Mouse (Mus musculus) forebrain, embryonic 13.5 days (tissue): ENCODE results near the gene Six3. TPM values are rescaled to one million over a fixed set of nuclear protein-coding genes. Genes with fewer than 3 reads are reported as not detected.
A peak's percentile ranks its signal among the peaks of the same experiment; 100 is the strongest.

Experiments
- ATAC-seq: fragments of 200-750 bp; cut with Nextera tagmentation; 2 replicates; pipeline ENCODE4 v1.8.0; 2017
- H3K27ac ChIP-seq: fragments of 300-500 bp; sonication (generic); 2 replicates; pipeline ENCODE4 v1.5.1; 2015; ENCODE audit warnings: inconsistent platforms, mild to moderate bottlenecking, moderate library complexity
- H3K27me3 ChIP-seq: fragments of 300-500 bp; sonication (generic); 2 replicates; pipeline ENCODE4 v1.6.1; 2015; ENCODE audit warnings: mild to moderate bottlenecking, inconsistent platforms
- H3K36me3 ChIP-seq: fragments of 300-500 bp; sonication (generic); 2 replicates; pipeline ENCODE4 v1.6.1; 2015; ENCODE audit warnings: mild to moderate bottlenecking, inconsistent platforms; ENCODE audit not compliant: poor library complexity, severe bottlenecking
- H3K4me1 ChIP-seq: fragments of 300-500 bp; sonication (generic); 2 replicates; pipeline ENCODE4 v1.6.1; 2015; ENCODE audit warnings: inconsistent platforms
- H3K4me2 ChIP-seq: fragments of 300-500 bp; sonication (generic); 2 replicates; pipeline ENCODE4 v1.6.1; 2015; ENCODE audit warnings: inconsistent platforms, mild to moderate bottlenecking, moderate library complexity
- H3K4me3 ChIP-seq: fragments of 300-500 bp; sonication (generic); 2 replicates; pipeline ENCODE4 v1.5.1; 2015; ENCODE audit warnings: mild to moderate bottlenecking, inconsistent platforms
- H3K9ac ChIP-seq: fragments of 300-500 bp; sonication (generic); 2 replicates; pipeline ENCODE4 v1.6.1; 2015; ENCODE audit warnings: mild to moderate bottlenecking, inconsistent platforms
- H3K9me3 ChIP-seq: fragments of 300-500 bp; sonication (generic); replicated peaks from 2 replicates; pipeline ENCODE4 v1.6.1; 2016; ENCODE audit warnings: inconsistent platforms
- WGBS: fragments of 180-500 bp; shearing (Covaris S2); methylation state at CpG from one replicate; pipeline ENCODE4 v1.1.7; 2015; 5-methylcytosine and 5-hydroxymethylcytosine counted together
- polyA plus RNA-seq: library from polyadenylated mRNA; unstranded; fragments of >200 nt; fragmentation: Nextera tagmentation; extraction: Ambion mirVana; gene quantifications from 2 replicates; pipeline ENCODE4 v1.2.1, GENCODE M21; 2015

The Six3 gene
- polyA plus RNA-seq, 1 experiment from 2014 or later = 22.4 TPM

- no peak overlapping the region for H3K27ac ChIP-seq
- H3K27me3 ChIP-seq = peaks cover 66% of the 10 kb centered on the region
- H3K4me2 ChIP-seq = no peak overlapping the region
- no peaks in the 10 kb centered on the region for H3K9me3 ChIP-seq
- WGBS = 2% methylated on average over 13 of the region's 13 CpGs
- H3K9ac ChIP-seq = no peak overlapping the region
- no peak overlapping the region for H3K4me3 ChIP-seq
- H3K4me1 ChIP-seq = peaks cover 12% of the 10 kb centered on the region
- no peaks in the 10 kb centered on the region for H3K36me3 ChIP-seq
- peak; percentile 44; the same call in 1 of the 2 replicates for ATAC-seq
Observed at GRCm38 (mm10) chr17:85633619-85634018, 20.2 kb downstream of the Six3 start.

- WGBS = 77% methylated on average over 5 of the region's 6 CpGs
- Histone ChIP-seq H3K4me1 (no peaks in the 10 kb centered on the region), H3K4me2 (no peak overlapping the region), H3K27me3 (peaks cover 54% of the 10 kb centered on the region), H3K27ac (no peak overlapping the region), H3K9ac (no peak overlapping the region), H3K36me3 (no peaks in the 10 kb centered on the region), H3K4me3 (no peak overlapping the region), H3K9me3 (no peaks in the 10 kb centered on the region)
- ATAC-seq = no peak
Observed at GRCm38 (mm10) chr17:85637876-85638275, 24.5 kb downstream of the Six3 start.

- H3K9ac ChIP-seq = peak overlapping the region; percentile 53
- H3K4me2 ChIP-seq = peak overlapping the region; percentile 66
- H3K4me1 ChIP-seq = peaks cover 17% of the 10 kb centered on the region
- H3K36me3 ChIP-seq = no peaks in the 10 kb centered on the region
- H3K9me3 ChIP-seq = no peaks in the 10 kb centered on the region
- ATAC-seq = peak; percentile 64
- 5% methylated on average over 9 of the region's 12 CpGs for WGBS
- H3K27ac ChIP-seq = peak overlapping the region; percentile 57; the same call in 1 of the 2 replicates
- H3K4me3 ChIP-seq = peak overlapping the region; percentile 39
- H3K27me3 ChIP-seq = peaks cover 63% of the 10 kb centered on the region
Observed at GRCm38 (mm10) chr17:85645312-85645711, 31.9 kb downstream of the Six3 start.

DNA sequence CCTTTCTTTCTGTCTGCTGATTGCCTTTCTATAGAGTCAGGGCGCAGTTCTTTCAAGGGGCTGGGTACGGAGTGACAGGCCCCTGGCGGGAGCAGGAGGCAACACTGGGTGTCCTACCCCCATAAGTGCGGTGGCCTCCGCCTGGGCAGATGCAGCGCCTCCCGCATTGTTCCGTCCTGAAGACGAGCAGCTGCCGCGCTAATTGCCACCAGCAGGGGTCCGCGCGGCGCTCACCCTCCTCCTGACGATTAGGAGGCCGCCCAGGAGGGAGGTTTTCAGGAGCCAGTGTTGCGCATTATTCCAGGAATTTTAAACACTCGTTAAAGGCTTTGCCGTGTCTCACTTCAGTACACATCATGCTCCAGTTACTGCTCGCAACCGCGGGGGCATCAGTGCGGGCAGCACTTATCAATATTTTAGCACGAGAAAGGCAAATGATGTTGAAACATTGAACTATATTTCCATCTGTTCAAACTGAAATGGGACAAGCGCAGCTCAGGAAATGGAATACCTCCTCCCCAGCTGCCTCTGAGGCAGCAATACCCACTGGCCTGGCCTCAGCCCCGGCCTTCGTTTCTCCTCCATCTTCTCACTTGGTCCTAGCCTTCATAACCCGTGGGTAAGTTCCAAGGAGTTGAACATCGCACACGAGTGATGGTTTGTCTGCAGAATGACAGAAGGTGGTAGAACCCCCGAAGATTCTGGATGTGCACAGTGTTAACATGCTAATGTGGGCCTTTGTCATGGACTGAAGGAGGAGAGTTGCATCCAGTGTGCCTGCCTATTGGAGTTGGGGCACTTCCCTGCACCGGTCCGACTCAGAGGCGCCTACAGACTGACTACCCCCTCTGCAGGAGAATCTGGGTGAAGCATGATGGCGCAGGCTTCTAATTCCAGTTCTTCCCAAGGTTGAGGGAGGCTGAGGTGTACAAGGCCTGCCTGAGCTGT is 32.6 kb downstream of the Six3 start:
- no peaks in the 10 kb centered on the region for H3K9me3 ChIP-seq
- peak overlapping the region; percentile 53 for H3K9ac ChIP-seq
- 1% methylated on average over 36 of the region's 36 CpGs for WGBS
- peaks cover 62% of the 10 kb centered on the region for H3K27me3 ChIP-seq
- H3K4me2 ChIP-seq = peak overlapping the region; percentile 66
- no peaks in the 10 kb centered on the region for H3K36me3 ChIP-seq
- peak overlapping the region; percentile 39 for H3K4me3 ChIP-seq
- peak; percentile 87 for ATAC-seq
- H3K27ac ChIP-seq = peak overlapping the region; percentile 57
- H3K4me1 ChIP-seq = peaks cover 17% of the 10 kb centered on the region

DNA sequence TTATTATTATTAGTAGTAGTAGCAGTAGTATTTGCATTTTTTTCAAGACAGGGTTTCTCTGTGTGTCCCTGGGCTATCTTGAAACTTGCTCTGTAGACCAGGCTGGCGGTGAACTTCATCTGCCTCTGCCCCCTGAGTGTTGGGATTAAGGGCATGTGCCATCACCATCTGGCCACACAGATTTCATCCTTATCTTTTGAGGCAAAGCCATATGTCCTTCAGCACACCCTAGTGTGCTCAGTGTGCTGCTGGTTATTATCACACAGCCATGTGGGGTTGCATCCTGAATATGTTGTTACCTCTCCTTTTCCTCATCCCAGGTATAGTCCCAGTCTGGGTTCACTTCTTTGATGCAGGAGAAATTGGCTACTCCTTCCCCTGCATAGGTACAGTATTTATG is 46.6 kb downstream of the Six3 start:
- no peak for ATAC-seq
- Histone ChIP-seq H3K4me3 (no peak overlapping the region), H3K27ac (no peak overlapping the region), H3K4me2 (no peak overlapping the region), H3K9me3 (no peaks in the 10 kb centered on the region), H3K36me3 (no peaks in the 10 kb centered on the region), H3K9ac (no peak overlapping the region), H3K4me1 (peaks cover 7% of the 10 kb centered on the region; the same call in 1 of the 2 replicates), H3K27me3 (peaks cover 48% of the 10 kb centered on the region)
- WGBS = 90% methylated on average over 1 of the region's 1 CpGs

- H3K27ac ChIP-seq = no peak overlapping the region
- no peaks in the 10 kb centered on the region for H3K9me3 ChIP-seq
- no peaks in the 10 kb centered on the region for H3K36me3 ChIP-seq
- peaks cover 13% of the 10 kb centered on the region; the same call in 1 of the 2 replicates for H3K4me1 ChIP-seq
- no peak overlapping the region for H3K4me3 ChIP-seq
- WGBS = 76% methylated on average over 5 of the region's 5 CpGs
- ATAC-seq = no peak
- H3K27me3 ChIP-seq = peaks cover 59% of the 10 kb centered on the region
- no peak overlapping the region for H3K9ac ChIP-seq
- no peak overlapping the region for H3K4me2 ChIP-seq
Observed at GRCm38 (mm10) chr17:85661521-85661920, 48.1 kb downstream of the Six3 start.

GRCm38 (mm10) chr17:85664202-85664601 is 50.8 kb downstream of the Six3 start:
- Histone ChIP-seq H3K4me1 (peaks cover 13% of the 10 kb centered on the region; the same call in 1 of the 2 replicates), H3K36me3 (no peaks in the 10 kb centered on the region), H3K9ac (no peak overlapping the region), H3K27me3 (peaks cover 66% of the 10 kb centered on the region), H3K27ac (no peak overlapping the region), H3K9me3 (no peaks in the 10 kb centered on the region), H3K4me3 (peak overlapping the region; percentile 10; the same call in 1 of the 2 replicates), H3K4me2 (peak overlapping the region; percentile 54)
- peak; percentile 57 for ATAC-seq
- 23% methylated on average over 2 of the region's 2 CpGs for WGBS

- Histone ChIP-seq H3K4me3 (peak overlapping the region; percentile 10; the same call in 1 of the 2 replicates), H3K27ac (no peak overlapping the region), H3K4me1 (peaks cover 13% of the 10 kb centered on the region; the same call in 1 of the 2 replicates), H3K36me3 (no peaks in the 10 kb centered on the region), H3K27me3 (peaks cover 63% of the 10 kb centered on the region), H3K9ac (no peak overlapping the region), H3K4me2 (peak overlapping the region; percentile 54), H3K9me3 (no peaks in the 10 kb centered on the region)
- ATAC-seq = peak; percentile 89
- WGBS = under 1% methylated on average over 20 of the region's 20 CpGs
Observed at GRCm38 (mm10) chr17:85664618-85665320, 51.4 kb downstream of the Six3 start.

Other genes with a start within 250 kb of the Six3 start
- gene Six2, start 74.7 kb downstream of the Six3 start, polyA plus RNA-seq = 0.37 and 0.74 TPM in 2 replicates